Mouse (Mus musculus): ENCODE results near the gene Drc3.

Gene Drc3

DNA sequence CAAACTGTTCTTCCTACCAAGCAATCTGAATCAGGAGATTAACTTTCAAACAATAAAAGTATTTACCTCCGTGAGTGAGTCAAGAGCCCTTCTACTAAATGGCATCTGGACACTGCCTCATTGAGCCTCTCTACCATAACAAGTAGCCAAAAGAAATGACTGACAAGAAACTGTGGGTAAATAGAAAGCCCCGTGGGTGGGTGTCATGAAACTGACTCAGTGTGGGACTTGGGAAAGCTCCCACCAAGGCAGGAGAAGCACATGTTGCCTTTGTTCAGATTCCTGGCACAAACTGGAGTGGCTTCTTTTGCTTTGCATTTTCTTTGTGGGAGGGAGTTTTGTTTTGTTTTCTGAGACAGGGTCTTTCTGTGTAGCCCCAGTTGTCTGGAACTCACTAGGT, 17.4 kb upstream of the Drc3 start:
- DNase-seq (ENCODE audit: low read depth): no peak

DNA sequence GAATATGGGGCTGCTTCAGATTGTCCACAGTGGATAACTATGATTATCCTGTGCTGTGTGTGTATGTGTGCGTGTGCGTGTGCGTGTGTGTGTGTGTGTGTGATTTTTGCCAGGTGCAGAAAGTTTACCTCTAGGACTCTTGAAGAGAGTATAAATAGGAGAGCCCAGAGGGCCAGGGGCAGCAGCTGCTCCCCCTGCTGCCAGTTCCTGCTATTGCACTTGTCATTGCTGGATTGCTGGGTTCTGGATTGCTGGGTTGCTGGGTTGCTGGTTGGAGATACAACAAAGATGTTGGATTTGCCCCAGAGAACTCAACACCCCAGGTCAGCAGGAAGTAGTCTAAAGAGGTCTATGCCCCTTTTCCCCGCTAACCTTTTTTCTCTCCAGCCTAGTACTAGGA, 14.8 kb upstream of the Drc3 start:
- peak; percentile 48 for DNase-seq (ENCODE audit: low read depth)

DNA sequence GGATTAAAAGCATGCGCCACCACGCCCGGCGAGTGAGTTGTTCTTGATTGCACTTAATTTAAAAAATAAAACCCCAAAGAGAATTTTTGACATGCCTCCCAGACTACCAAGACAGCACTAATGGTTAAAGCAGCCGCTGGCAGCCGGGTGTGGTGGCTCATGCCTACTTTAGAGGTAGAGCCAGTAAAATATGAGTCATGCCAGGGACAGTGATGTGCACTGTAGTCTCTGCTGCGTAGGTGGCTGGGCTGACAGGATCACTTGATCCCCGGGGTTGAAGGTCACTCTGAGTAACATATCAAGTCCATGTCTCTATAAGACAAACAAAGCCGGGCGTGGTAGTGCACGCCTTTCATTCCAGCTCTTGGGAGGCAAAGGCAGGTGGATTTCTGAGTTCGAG, 13.8 kb upstream of the Drc3 start:
- peak; percentile 55 for DNase-seq (ENCODE audit: low read depth)

DNA sequence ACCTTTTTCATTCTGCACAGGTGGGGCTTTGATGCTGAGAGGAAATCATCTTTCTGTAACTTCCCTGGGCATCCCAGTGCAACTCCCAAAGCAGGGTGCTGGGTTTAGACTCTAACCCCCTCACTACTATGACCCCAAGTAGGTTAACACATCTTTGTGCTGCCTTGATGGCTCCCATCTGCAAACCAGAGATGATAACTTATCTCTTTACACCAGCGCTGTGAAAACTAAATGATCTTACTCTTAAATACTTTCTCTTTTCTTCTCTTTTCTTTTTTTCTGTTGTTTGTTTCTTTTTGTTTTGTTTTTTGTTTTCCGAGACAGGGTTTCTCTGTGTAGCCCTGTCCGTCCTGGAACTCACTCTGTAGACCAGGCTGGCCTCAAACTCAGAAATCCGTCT, 7.3 kb upstream of the Drc3 start:
- no peak for DNase-seq (ENCODE audit: low read depth)

DNA sequence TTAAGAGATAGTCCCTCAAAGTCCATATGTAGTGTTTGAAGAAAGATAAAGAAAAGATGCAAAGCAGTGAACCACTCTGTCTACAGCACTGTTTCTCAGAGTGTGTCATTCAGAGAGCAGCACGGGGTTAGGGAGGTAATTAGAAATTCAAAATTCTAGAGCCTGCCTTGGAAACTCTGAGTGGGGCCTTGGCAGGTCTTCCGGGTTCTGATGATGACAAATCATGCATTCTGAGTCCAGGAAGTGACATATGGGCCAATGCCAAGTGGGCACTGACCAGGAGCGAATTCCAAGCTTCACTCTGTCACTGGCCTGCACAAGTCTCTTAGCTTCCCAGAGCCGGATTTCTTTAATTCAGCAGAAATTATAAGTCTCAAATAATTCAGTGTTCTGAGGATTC, 6.6 kb upstream of the Drc3 start:
- peak; percentile 72 for DNase-seq (ENCODE audit: low read depth)

DNA sequence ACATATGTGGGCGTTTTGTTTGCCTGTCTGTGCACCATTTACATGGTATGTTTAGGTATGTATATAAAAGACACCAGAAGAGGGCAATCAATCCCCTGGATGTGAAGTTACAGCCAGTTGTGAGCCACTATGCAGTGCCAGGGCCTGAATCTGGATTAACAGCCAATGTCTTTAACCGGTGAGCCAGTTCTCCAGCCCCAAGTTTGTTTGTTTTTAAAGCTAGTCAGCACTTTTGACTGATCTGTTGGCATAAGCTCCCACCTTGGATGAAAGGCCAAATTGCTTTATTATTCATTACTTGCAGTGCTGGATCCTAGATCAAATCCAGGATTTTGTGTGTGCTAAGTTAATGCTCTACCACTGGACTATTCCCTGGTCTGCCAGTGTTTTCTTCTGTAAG, 1.7 kb upstream of the Drc3 start:
- DNase-seq (ENCODE audit: low read depth): peak; percentile 78

DNA sequence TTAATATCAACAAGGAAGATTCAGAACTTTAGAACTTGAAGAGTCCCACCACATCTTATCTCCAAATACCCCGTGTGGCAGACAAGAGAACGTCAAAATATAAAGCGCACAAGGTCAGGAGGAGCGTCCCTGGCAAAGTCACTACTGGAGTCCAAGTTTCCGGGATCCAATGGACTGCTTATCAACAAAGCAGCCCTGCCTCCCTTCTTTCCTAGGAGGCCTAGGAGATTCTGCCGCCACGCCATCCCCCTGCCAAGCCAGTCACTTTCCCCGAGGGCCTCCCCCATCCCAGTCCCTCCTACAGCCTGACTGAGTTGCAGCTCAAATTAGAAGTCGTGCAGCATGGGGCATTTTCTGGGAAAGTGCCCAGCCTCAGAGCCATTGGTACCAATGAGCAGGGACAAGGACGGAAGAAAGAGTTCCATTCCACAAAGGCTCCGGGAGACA, 1.2 kb upstream of the Drc3 start:
- peak; percentile 24 for DNase-seq (ENCODE audit: low read depth)

DNA sequence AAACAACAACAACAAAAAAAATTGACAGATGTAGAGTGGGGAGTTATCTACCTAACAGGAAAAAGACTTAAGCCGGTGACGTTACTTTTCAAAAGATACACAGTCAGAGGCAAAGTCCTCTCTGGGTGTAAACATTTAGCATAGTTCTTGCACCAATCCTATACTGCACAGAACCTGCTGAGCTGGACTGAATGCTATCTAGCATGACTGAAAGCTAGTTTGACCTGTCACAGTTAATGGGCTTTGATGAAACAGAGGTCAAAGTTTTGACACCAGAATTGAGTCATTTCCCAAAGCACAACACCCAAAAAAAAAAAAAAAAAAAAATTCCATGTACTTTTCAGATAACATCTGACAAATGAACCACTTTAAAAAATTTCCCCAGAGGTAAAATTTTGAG, 2.8 kb downstream of the Drc3 start:
- peak; percentile 49 for DNase-seq (ENCODE audit: low read depth)

DNA sequence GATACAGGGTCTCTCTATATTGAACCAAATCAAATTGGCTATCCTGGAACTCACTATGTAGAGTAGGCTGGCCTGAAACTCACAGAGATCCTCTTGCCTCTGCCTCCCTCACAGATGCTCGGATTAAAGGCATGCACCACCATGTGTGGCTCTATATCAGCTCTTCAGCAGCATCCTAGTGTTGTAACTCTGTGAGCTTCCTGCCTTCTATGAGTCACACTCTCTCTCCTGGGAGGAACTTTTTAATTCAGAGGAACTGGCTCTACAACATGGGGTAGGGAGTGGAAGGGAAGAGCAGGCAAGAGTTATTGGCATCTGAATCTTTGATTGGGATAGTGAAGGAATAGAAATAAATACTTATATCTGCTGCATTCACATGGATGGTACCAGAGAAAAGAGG, 4.0 kb downstream of the Drc3 start:
- peak; percentile 71 for DNase-seq (ENCODE audit: low read depth)

DNA sequence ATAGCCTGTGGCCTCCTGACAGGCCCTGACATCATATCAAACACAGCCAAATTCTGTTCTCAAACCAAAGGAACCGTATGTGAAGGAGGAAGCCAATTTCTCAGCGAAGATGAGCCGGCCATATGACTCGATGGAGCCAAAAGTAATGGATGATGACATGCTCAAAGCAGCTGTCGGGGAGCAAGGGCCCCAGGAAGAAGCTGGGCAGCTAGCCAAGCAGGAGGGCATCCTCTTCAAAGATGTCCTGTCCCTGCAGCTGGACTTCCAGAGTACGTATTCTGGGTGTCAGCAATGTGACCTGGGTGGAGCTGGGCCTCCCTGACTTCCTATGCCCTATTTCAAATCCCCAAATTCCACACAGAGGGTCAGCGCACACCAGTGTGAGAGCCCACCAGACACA, 5.4 kb downstream of the Drc3 start:
- DNase-seq (ENCODE audit: low read depth): no peak

DNA sequence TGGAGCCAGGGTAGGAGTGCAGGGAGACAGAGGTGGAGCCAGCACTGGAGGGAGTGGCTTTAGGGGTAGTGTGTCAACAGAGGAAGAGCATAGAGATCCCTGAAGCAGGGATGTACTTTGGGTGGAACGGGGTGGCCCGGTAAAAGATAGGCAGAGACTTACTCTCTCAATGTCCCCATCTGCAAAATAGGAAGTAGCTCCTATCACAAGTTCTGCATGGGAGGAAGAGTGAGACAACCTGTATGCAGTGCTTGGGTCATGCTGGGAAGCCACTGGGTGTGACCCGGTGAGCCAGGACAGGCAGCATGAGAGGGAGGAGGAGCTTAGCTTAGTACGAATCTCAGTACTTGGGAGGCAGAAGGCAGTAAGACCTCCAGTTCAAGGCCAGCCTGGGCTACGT, 6.0 kb downstream of the Drc3 start:
- no peak for DNase-seq (ENCODE audit: low read depth)

DNA sequence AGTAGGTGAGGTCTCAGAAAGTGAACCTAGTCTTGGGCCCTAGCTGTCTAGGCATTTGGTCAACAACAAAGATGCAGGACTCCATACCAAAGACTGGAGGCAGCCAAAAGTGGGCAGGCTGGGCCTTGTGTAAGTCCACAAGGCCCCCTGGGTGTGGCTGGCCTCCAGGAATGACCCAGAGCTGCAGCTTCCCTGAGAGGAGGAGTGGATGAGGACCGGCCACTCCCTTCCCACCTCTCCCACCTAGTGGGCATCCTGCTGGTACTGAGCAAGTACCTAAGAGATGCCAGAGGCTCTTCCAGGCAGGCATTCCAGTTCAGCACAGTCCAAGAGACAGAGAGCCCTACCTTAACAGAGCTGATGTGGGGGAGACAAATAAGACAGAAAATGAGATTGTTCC, 6.8 kb downstream of the Drc3 start:
- no peak for DNase-seq (ENCODE audit: low read depth)

DNA sequence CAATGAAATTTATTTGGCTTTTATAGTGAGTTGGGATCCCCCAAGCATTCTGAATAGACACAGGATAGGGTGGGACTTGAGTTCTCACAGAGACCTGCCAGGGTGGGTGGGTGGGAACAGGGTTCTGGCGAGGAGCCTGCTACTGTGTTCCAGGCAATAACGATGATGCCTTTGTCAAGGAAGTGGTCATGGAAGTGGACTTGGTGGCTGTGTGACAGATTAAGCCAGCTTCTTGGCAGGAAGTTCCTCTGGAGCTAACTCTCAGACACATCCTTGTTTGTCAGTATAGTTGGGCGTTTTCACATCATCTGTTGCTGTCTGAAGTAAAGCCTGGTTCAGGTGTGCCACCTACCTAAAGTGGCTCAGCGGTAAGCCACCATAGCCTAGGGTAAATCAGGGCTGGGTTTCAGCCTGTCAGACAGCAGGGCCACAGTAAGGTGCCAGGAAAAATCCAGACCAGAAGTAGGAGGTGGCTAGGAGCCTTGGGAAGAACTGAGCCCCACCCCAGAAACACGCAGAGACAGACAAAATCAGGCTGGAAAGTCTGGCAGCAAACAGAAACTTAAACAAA, 7.6 kb downstream of the Drc3 start:
- DNase-seq (ENCODE audit: low read depth): no peak

DNA sequence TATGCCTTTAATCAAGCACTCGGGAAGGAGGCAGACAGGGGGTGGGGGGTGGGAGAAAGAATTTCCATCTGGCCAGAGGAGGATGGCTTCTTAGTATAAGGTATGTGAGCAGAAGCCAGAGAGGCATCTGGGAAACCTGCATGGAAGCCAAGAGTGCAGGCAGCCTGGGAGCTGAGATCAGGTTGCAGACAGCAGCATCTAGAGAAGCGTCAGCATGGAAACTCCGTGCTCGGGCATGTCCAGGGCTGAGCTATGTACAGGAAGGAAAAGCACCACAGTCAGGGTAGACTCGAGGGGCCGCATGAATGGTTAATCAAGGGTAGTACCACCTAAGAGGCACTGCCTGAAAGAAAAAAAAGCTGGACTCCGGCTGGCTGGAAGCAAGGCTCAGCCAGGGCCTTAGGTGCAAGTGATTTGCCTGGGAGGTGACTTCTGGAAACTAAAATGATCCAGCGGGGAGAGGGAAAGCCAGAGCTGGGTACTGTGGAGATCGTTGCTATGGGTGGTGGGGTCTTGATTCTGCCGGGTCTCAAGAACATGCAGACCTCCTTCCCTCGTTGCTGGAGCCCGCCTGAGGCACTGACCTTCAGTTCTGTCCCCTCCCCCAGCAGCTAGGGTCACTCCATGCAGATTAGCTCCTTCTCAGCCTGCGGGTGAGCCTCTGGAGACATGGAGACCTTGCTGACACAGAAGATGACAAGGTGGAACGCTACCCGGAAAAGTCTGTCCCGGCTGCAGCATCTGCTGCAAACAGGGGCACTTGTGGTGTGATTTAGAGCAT, 13.3 kb downstream of the Drc3 start:
- no peak for DNase-seq (ENCODE audit: low read depth)

DNA sequence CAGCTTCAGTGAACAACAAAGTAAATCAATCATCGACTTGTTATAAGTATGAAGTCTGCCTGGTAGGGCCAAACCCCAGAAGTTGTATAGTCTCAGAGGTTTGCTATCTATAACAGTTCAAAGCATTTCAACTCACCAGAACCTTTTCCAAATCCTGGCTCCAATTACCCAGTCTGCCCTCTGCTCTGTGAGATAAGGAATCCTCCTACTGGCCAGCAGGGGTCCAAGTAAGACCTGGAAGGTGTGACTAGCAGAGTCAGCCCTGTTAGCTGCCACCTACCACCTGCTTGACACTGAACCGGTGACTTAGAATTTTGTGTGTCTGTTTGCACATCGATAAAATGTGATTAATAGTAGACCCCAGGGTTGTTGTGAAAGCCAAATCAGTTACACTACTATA, 14.1 kb downstream of the Drc3 start:
- DNase-seq (ENCODE audit: low read depth): peak; percentile 17

DNA sequence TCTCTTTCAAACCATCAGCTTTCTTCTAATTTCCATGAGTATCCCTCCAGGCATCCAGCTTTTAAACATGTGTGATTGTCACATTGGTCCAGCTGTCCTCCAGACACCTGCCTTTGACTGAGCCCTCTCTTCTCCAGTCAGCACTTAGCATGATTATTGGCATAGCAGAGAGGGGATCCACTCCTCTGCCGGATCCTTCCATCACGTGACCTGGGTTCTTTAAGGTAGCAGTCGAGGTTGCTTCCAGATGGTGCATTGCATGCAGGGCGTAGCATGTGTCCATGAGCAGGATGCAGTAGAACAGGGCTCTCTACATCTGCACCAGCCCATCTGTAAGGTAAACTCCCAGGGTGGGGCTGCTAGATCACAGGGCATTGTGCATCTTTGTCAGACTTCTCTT, 15.8 kb downstream of the Drc3 start:
- no peak for DNase-seq (ENCODE audit: low read depth)

DNA sequence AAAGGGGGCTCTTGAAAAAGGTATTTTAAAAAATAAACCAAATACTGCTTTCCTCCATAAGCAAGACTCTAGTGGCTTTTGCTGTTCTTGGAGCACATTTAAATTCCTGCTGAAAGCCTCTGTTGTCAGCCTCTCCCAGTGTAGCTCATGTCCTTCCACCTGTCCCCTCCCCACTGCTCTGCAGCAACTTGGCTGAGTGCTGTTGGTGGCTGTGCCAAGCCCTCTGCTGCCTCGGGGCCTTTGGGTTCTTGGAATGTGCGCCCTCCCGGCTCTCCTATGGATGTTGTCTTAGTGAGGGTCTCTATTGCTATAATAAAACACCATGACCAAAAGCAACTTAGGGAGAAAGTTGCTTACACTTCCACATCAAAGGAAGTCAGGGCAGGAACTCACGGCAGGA, 16.3 kb downstream of the Drc3 start:
- no peak for DNase-seq (ENCODE audit: low read depth)

DNA sequence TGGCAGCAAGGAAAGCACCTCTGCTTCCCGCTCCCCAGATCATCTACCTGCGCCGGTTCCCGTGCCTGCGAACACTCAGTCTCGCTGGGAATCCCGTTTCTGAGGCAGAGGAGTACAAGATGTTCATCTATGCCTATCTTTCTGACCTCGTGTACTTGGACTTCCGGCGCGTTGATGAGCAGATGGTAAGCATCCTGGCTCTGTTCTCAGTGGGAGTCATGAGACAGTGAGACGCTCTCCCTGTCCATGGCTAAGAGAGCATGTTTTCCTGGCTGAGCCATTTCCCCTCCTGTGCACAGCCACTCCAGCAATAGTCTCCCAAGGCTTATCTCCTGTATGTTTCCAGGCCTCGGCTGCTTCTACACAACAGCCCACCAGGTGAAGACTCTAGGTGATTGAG, 17.3 kb downstream of the Drc3 start:
- no peak for DNase-seq (ENCODE audit: low read depth)

DNA sequence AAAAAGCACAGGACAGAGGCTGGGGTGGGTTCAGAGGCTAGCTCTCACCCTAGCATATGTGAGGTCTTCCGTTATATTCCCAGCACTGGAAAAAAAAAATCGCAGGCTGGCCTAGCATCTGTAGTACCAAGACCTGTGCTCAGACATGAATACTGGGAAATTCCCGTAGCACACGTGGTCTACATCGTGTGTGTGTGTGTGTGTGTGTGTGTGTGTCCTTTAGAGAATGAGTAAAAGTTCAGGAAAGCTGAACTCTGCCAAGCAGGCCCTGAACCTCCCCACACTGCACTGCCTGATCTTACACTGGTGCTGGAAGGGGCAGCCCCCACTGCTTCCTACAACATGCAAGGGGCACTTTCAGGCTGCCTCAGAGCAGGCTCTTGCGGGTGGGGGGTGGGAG, 21.4 kb downstream of the Drc3 start:
- no peak for DNase-seq (ENCODE audit: low read depth)

DNA sequence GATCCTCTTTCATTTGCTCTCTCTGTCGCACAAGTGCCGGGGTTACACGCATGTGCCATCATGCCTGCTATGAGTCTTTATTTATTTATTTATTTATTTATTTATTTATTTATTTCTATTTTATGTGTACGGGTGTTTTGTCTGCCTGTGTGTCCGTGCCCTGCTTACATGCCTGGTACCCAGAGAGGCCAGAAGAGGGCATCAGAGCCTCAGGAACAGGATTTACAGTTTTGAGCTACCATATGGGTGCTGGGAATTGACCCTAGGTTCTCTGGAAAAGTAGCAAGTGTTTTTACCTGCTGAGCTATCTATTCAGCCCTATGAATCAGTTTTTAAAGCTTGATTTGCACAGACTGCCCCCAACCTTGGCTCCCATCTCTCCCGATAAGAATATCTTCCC, 30.4 kb downstream of the Drc3 start:
- peak; percentile 24 for DNase-seq (ENCODE audit: low read depth)

DNA sequence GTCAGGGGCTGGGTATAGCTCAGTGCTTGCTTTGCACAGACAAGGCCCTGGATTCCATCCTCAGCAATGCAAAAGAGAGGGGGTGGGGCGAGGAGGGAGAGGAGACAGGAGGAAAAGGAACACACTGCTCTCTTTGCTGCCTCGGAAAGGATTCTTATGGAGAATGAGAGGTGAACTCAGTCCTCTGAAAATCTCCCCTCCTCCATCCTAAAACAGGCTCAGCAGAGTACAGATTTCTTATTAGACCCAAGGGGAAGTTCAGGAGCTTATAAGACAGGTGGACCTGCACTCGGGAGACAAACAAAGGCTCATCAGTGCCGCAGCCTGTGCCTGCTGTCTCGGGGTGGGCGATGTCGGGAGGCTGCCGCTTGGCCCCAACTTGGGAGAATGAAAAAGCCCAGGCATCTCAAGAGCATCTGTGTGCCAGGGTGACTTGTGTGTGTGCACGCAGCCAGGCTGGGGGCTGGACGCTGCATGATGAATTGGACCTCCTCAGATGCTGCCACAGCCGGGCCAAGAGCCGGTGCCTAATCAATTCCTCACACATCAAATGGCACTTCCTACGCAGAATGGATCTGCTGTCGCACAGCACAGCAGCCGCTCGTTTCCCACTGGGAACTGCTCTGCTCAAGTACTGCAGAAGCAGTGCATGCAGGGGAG, 31.8 kb downstream of the Drc3 start:
- no peak for DNase-seq (ENCODE audit: low read depth)

DNA sequence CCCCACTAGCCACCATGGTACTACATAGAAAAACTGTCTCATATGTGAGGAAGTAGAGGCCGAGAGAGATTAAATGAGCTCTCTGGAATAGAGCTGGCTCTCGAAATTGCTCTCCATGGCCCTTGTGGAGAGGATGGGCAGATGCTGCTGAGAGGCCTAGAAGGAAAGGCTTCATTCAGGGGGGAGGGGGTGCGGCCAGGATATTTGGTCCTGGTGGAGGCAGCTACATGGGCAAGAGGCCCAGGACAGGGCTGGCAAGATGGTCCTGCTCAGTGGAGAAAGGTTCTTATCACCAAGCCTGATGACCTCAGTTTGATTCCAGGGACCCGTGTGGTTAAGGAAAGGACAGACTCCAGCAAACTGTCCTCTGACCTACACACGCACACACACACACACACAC, 32.8 kb downstream of the Drc3 start:
- DNase-seq (ENCODE audit: low read depth): no peak

DNA sequence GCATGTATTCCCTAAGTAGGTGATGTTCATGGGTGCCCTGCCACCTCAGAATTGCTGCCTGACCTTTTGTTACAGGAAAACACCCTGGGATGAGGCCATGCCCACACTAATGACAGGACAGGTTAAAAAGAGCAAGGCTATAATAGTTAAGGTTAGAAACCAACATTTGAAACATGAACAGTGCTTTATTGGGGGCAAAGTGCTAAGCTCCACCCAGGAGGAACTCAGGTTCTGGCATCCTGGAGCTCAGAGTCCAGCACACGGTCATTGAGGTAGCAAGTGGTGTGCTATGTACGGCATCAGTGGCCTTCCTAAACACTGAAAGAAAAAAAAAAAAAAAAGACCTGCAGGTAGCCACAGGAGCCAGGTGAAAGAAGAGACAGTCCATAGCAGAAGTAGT, 34.8 kb downstream of the Drc3 start:
- DNase-seq (ENCODE audit: low read depth): no peak

DNA sequence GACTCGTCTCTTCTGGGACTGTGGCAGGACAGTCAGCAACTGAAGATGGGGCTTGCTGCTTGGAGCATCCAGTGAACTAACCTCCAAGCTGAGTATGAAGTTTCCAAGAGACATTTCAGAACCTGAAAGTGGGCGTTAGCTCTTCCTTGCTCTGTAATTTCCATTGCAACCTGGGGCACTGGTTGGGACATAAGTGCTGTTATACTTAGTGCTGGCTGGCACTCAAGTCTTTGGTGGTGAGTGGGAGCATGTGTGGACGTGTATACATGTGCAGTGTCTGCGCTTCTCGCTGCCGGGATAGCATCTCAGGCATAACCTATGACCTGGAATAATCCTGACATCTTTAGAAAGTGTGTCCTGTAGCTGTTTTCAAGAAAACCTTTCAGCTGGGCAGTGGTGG, 38.2 kb downstream of the Drc3 start:
- DNase-seq (ENCODE audit: low read depth): no peak

All from 416B (cell line).